Mouse (Mus musculus): ENCODE measurements around the gene Ccdc163.
A peak's percentile ranks its signal among the peaks of the same experiment; 100 is the strongest.
"Not testable (repeated sequence)": the region's sequence is repeated elsewhere in the genome, so short reads cannot be mapped to it uniquely, and the experiment has no call there.

Ccdc163 gene

DNA sequence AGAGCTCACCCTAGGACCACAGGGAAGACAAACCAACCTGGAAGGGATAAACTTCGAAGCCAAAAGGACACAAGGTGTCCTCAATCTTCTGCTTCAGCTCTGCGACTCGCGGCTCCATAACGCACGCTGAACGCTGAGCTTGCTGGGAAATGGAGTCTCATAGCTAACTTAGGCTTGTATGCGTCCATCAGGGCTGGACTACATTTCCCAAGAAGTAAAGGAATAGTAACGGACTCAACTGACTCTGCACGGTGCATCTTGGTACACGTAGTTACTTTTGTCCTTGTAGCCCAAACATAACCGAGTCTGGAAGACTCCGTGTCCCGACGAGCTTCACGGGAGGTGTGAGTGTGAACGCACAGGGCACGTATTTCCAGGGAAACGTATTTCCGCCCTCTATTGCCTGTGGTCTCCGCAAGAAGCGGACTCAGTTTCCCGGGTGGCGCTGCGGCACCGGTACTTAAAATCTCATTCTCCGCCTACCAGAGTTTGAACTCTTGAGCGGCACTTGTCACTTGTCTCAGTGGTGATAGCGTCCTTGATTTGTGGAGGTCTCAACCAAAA is at the start of gene Ccdc163, which contains the start of gene Mmachc:
Ccdc163 (plus strand) TSS at position 309 of the 564 bp plus-strand sequence.
Mmachc (minus strand) TSS at position 206 of the 564 bp plus-strand sequence.
- peak; percentile 87 to 91 for DNase-seq

DNA sequence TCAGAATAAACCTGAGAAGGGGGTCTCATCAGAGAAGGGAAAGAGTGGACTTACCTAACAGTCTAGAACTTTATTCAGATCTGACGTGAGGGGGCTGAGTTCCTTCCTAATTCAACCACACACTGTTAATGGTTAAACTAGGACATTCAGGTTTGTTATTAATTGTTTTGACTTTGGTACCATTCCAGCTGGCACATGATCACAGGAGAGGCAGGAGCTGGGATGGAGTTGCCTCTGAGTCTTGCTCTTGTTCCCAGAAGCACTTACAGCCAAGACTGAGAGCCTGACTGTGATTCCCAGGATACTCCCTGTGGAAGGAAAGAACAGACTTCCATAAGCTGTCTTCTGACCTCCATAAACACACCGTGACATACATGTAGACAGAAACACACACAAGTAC is 48.8 kb upstream of the Ccdc163 start:
- no peak for DNase-seq

DNA sequence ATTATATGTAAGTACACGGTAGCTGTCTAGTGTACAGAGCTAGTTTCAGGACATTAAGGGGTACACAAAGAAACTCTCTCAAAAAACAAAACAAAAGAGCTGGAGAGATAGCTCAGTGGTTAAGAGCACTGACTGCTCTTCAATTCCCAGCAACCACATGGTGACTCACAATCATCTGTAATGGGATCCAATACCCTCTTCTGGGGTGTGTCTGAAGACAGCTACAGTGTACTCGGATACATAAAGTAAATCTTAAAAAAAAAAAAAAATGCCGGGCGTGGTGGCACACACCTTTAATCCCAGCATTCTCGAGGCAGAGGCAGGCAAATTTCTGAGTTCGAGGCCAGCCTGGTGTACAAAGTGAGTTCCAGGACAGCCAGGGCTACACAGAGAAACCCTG is 48.4 kb upstream of the Ccdc163 start:
- not testable (repeated sequence) for DNase-seq

DNA sequence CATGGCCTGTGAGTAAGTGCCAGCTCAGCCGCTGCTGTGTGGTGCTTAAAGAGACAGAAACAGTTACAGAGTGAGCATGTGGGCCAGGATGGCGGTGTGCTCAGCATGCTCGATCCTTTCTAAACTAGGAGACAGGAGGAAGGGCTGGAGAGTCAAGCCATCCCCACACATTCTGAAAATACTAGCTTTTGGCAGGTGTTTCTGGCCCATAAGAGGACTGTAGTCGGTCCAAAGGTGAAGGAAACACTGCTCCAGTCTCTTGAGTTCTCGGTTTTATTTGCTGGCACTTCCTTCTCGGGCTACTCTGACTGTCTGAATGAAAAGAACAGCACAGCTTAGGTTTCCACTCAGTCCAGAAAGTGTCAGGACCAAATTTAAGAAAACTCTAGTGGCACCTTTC is 47.5 kb upstream of the Ccdc163 start:
- DNase-seq = no peak

DNA sequence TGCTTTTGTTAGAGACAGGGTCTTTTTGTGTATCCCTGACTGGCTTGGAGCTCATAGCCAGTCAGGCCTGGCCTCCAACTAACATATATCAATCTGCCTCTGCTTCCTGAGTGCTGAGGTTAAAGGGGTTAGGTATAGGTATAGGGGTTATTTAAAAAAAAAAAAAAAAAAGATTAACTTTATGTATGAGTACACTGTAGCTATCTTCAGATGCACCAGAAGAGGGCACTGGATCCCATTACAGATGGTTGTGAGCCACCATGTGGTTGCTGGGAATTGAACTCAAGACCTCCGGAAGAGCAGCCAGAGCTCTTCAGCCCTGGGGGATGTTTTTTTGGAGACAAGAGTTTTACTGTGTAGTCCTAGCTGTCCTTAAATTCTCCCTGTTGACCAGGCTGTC is 46.3 kb upstream of the Ccdc163 start:
- no peak for DNase-seq

DNA sequence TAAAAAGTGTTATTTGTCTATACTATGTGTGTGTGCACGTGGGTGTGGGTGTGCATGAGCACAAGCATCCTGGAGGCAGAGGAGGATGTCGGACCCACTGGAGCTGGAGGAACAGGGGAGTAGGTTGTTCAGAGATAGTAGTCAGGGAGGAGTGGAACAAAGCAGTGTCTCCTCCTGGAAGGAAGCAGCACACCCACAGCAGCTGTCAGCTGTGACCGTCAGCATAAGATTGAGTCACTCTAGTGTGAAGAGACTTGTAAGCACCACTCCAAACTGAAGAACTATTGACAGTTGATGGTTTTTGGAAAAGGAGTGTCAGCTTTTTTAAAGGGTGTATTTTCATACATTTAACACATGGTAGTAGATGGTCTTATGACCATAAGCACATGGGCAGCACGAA is 41.7 kb upstream of the Ccdc163 start:
- DNase-seq = no peak

DNA sequence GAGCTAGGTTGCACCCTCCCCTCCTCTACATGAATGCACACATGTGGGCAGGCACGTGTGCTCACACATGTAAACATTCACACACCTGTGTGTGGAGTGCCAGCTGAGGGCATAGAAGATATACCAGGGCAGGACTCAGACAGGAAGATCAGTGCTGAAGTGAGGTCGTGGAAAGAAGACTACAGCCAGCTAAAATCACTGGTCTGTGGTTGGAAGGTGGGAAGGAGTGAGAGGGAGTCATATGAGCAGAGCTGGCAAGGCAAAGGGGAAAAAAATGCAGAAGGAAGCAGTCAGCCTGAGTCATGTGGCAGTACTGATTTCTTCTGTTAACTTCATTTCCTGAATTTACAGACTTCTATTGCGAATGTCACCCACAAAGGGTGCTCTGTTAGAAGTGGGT is 40.2 kb upstream of the Ccdc163 start:
- DNase-seq = no peak

DNA sequence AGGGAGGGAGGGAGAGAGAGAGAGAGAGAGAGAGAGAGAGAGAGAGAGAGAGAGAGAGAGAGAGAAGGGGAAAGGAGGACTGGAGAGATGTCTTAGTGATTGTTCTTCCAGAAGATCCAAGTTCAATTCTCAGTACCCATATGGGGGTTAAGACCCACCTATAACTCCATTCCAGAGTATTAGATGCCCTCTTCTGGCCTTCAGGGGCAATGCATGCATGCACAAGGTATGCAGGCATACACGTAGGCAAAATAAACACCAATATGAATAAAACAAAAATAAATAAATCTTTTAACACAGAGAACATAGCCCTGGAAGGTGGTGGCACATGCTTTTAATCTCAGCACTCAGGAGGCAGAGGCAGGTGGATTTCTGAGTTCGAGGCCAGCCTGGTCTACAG is 39.0 kb upstream of the Ccdc163 start:
- DNase-seq = no peak

DNA sequence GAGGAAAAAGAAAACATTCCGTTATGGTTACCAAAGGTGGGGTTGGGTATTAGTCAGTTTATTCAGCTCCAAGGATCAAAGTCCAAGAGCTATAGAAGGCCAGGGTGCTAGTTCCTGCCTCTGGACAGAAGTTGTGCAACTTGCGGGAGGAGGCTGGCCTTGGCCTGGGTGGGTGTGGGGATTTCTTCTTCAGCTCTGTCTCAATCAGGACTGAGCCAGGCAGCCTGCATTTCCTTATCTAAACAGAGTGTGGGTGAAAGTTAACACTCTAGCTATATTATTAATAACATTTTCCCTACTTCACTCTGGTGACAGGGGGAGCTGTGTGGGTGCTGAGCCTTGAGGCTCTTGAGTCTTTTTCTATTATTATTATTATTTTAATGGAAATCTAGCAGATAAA is 35.5 kb upstream of the Ccdc163 start:
- DNase-seq = no peak

DNA sequence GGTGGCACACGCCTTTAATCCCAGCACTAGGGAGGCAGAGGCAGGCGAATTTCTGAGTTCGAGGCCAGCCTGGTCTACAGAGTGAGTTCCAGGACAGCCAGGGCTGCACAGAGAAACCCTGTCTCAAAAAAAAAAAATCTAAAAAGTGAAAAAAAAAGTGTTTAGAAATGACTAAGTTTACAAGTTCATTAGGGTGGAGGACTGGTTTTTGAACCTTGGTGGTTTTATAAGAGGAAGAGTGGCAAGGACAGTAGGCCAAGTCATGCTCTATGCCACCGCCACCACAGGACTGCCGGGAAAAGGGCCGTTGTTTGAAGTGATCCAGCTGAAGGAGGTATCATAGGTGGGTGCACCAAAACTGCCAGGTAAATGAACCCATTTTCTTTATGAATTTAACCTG is 33.5 kb upstream of the Ccdc163 start:
- DNase-seq = not testable (repeated sequence)

DNA sequence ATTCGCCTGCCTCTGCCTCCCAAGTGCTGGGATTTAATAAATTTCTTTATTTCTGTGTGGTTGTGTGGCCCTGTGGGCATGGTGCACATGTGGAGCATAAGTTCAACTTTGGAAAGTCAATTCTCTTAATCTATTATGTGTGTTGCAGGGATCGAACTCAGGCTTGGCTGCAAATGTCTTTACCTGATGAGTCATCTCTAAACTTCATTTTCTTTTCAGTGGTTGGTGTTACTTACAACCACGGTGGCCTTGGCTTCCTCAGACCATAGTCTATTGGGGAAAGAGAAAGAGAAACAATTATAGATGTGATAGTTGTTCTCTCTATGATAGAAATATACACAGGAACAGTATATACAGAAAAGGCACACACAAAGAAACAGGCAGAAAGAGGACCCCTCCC is 32.3 kb upstream of the Ccdc163 start:
- no peak for DNase-seq

DNA sequence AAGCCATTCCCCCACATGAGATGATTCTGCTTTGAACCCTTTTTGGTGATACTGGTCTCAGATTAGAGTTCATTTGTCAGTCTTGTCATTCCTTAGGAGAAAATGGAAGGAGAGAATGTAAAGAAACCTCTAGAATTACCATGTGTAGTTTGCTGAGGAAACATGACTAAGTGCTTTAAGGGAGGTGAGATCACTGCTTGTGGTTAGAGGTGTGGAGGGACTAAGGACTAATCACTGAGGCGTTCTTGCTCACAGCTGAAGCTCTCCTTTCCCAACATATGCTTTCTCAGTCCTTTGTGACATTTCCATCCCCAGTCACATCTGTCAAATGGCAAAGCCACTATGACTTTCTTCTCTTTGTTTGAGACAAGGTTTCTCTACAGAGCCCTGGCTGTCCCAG is 30.5 kb upstream of the Ccdc163 start:
- no peak for DNase-seq

DNA sequence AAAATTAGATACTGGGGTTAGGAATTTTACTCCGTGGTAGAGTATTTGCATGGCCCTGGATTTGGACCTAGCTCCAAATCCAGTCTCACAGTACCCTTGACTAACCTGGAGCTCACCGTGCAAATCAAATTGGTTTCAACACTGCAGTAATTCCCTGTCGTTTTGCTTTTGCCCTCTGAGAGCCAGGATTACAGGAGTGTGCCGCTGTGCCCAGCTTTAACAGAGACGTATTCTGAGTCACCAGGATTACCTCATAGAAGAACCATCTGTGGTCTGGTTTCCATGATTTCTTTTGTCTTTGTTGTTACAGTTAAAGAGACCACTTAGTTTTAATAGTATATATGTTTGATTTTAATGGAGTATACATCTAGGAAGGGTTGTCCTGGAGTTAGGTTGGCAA is 29.2 kb upstream of the Ccdc163 start:
- DNase-seq = no peak

DNA sequence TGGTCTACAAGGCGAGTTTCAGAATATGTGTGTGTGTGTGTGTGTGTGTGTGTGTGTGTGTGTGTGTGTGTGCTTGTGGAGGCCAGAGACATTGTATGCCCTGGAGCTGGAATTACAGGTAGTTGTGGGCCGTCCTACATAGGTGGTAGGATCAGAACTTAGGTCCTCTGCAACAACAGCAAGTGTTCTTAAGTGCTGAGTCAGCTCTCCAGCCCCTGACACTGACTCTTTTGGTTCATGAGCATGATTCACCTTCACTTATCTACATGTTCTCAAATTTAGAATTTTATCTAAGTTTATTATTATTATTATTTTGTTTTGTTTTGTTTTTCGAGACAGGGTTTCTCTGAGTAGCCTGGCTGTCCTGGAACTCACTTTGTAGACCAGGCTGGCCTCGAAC is 27.8 kb upstream of the Ccdc163 start:
- DNase-seq = not testable (repeated sequence)

DNA sequence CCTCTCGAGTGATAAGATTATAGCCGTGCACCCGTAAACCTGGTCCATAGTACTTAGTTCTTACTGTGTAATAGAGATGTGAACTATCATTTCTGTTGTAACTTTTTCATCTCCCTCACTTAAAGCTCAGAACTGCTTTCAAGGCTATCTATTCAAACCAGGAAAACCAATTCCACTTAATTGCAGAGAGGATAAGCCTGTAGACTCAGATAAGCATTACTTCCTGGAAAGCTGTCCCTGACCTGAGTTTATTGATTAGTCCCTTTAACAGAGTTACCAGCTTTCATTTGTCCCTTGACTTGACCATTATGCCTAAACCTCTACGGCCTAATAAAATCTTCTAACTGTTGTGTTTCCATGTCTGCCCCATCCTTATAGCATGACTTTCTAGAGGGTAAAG is 24.4 kb upstream of the Ccdc163 start:
- DNase-seq = no peak

DNA sequence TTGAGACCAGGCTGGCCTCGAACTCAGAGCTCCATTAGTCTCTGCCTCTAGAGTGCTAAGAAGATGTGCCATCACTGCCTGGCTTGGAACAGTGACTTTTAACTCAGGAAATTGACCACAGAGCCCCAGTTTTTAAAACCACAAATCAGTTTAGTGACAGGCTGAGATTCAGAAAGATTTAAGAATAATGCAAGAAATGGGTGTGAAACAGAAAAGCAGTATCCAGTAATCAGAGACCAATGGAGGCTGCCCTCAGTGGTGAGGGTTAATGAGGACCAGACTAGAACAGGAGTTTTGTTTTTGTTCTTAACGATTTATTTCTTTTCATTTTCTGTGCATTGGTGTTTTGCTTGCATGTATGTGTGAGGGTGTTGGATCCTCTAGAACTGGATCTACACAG is 23.6 kb upstream of the Ccdc163 start:
- DNase-seq = no peak

DNA sequence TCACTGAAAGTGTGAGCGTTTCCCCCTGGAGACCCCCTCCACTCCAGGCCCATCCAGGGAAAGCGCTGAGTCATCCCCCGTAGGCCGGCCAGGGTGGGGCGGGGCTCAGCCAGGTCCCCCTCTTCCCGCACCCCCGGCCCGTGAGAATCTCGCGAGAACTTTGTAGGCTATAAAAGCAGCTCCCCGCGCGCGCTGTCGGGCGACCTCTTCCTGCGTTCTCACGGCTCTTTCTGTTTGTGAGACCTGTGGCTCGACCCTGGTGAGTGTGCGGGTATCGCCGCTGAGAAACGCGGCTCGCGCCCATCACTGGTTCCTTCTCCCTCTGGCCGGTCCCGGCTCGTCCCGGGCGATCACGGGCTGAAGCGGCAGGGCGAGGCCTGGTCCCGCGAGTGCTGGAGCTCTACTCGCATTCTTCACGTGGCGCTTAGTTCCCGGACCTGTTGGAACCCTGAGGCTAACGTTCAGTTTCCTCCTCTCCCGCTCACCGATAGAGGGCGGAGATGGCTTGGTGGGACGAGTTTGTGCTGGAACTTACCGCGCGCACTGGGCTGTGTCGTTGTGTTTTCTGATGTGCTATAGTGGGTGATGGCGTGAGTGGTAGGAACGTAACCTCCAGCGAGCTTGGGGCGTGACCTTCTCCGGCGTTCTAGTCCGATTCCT is 22.8 kb upstream of the Ccdc163 start, which contains the start of gene Prdx1:
Prdx1 (plus strand) TSS at position 143 of the 660 bp plus-strand sequence.
- peak; percentile 93 to 94 for DNase-seq

DNA sequence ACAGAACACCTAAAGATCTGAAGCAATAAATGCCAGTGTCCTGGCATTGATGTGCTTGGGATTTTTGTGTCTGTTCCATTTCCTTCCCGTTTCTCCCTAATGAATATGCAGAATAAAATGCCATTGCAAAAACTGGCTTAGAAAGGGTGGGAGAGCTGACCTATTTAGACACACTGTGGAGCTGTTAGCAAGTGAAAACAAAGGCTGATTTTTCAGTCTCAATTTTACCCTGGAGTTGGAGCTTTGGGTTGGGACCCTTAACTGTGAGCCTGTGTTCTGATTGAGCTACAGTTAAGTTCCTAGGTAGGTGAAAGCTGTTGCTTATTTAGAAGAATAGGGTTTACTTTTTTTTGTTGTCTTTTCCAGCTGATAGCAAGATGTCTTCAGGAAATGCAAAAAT is 21.3 kb upstream of the Ccdc163 start:
- no peak for DNase-seq

DNA sequence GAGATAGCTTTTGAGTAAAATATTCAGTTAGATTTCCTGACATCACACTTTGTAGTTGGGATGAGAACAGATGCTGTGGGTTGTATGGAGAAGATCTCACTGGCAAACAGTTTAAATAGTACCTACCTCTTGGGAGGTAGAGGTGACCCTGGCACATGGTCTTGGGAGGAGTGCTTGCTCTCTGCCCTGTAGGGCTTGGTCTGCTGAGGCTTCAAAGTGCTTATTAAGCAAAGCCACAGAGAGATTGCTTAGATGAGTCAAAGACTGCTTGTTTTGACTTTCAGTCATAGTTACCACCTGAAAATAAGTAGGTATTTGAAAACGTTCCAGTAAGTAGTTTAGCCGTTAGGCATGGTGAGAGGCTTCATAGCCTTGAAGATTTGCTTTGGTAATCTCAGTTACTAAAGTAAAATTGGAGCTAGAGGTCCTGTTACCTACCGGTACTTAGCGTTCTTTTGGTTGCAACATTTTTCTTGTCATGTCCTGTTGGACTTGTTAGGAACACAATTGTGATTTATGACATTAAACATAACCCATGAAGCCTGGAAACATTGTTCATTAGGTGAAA is 18.9 kb upstream of the Ccdc163 start:
- DNase-seq = no peak

DNA sequence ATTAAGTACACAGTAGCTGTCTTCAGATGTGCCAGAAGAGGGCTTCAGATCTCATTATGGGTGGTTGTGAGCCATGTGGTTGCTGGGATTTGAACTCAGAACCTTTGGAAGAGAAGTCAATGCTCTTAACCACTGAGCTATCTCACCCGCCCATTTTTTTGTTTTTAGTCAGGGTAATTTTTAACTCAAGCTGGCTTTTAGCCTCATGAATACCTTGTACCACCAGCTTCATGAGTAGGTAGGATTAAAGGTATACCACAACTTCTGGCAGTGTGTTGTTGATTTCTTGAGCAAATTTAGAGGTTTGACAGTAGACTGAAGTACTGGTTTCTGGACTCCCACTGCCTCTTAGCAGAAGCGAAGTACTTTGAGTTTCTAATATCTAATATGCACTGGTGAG is 16.2 kb upstream of the Ccdc163 start:
- DNase-seq = no peak

DNA sequence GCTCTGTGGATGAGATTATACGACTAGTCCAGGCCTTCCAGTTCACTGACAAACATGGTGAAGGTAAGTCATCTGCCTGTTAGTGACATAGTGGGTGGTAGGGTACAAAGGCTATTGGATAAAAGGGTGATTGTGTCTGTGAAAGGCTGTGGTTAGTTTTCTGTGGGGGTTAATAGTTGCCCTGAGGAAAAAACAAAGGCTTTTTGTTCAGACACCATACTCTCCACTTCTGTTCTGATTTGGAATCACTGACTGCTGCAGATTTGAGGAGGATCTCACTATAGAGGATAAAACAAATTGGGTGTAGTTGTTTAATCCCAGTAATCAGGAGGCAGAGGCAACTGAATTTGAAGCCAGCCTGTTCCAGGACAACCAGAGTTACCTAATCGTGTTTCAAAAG is 14.5 kb upstream of the Ccdc163 start:
- DNase-seq = no peak

DNA sequence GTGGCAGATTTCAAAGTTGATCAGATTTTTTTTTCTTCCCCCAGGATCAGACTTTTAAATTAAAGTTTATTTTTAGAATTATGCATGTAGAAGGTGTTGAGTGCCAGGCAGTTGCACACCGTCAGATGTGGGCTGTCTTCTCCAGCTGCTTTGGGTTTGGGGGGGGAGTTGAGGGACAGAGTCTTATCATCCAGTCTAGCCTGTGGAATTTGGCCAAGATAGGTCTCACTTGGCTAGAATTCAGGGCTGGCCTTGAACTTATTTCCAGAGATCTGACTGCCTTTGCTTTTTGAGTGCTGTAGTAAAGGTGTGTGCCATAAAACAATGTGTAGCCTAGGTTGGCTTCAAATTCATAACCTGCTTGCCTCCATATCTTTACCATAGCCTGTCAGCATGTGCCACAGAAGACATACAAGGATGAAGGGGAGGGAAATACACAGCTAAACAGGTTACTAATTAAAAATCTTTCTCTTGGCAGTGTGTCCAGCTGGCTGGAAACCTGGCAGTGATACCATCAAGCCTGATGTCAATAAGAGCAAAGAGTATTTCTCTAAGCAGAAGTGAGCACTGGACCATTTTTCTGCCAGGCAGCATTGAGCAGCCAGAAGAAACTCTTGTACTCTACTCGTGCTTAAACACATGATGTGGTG is 9.5 kb upstream of the Ccdc163 start:
- DNase-seq = no peak

DNA sequence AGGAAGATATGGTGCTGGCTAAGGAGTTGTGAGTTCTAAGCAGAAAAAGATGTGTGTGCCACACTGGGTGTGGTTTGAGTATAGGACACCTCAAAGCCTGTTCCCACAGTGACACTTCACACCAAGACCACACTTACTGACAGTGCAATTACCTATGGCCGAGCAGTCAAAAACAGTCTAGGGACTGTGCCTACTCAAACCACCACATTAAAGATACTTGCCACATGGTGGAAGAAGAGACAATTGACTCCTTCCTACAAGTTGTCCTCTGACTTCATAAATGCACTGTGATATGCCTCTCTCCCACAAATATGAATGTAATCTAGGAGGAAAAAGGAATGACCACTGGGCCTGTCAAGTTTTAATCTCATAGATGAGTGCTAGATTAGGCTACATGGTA is 7.3 kb upstream of the Ccdc163 start:
- DNase-seq = no peak

DNA sequence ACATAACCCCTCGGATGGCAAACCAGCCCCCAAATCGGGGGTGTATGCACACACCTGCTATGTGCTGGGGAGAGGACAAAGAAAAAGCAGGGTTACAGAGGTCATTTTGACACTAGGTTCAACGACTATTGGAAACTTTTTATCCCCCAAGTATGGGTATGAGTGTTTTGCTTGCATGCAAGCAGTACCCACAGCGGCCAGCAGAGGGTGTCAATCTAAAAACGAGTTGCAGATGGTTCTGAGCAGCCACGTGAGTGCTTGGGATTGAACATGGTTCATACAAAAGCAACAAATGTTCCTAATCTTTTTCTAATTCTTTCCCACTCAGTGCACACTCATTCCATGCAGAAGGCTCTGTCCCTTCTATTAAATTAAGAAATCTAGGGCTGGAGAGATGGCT is 4.5 kb upstream of the Ccdc163 start:
- DNase-seq = peak; percentile 68 to 79

Measured in cerebellum, postnatal 25 days (tissue).